Mouse (Mus musculus) effector memory CD4-positive, alpha-beta T cell, adult 7 months (primary cell): ENCODE data around the gene Ucma. TPM values are rescaled to one million over a fixed set of nuclear protein-coding genes. Genes with fewer than 3 reads are reported as not detected.

Source experiments
- polyA plus RNA-seq: library from polyadenylated mRNA; unstranded; fragments of 100-300 nt; shearing (Covaris generic); gene quantifications from one replicate; pipeline ENCODE4 v1.2.1, GENCODE M21; 2017

Ucma gene
- not detected for polyA plus RNA-seq

GRCm38 (mm10) chr2:4975807-4976206, at the start of gene Ucma:
Gene Ucma, plus strand, starts transcription at chr2:4976122.

GRCm38 (mm10) chr2:5012491-5013324, 36.8 kb downstream of the Ucma start, which contains the start of gene Mcm10:
Gene Mcm10, minus strand, starts transcription at chr2:5012791.

Other genes with a start within 250 kb of the Ucma start
- 26.3 TPM for gene Sephs1, start 94.6 kb upstream of the Ucma start, polyA plus RNA-seq
- gene Phyh, start 57.1 kb upstream of the Ucma start, polyA plus RNA-seq: 43.9 TPM
- 1.0 TPM for gene Mcm10, start 36.7 kb downstream of the Ucma start, polyA plus RNA-seq
- gene Optn, start 87.9 kb downstream of the Ucma start, polyA plus RNA-seq: 15.8 TPM
- gene Ccdc3, start 161.7 kb downstream of the Ucma start, polyA plus RNA-seq: not detected